Mouse (Mus musculus) erythroblast, embryonic 14.5 days (primary cell): ENCODE results near the gene Elfn1. TPM values are rescaled to one million over a fixed set of nuclear protein-coding genes. Genes with fewer than 3 reads are reported as not detected.

Experiments
- H3K27me3 ChIP-seq: 2 replicates; pipeline ENCODE4 v1.6.1; 2012; ENCODE audit warnings: inconsistent platforms; ENCODE audit not compliant: control insufficient read depth
- H3K36me3 ChIP-seq: 2 replicates; pipeline ENCODE4 v1.6.1; 2012; ENCODE audit warnings: mild to moderate bottlenecking, inconsistent platforms; ENCODE audit not compliant: control insufficient read depth
- H3K4me1 ChIP-seq: 2 replicates; pipeline ENCODE4 v1.6.1; 2012; ENCODE audit warnings: inconsistent platforms; ENCODE audit not compliant: control insufficient read depth
- H3K4me3 ChIP-seq: replicated peaks from 2 replicates; pipeline ENCODE3; 2012; ENCODE audit warnings: moderate library complexity, mild to moderate bottlenecking, inconsistent platforms
- H3K9me3 ChIP-seq: 2 replicates; pipeline ENCODE4 v1.6.1; 2012; ENCODE audit warnings: low read length, inconsistent platforms, mixed read lengths; ENCODE audit not compliant: control insufficient read depth
- GATA1 ChIP-seq: IDR thresholded peaks from 2 replicates; pipeline ENCODE4 v1.6.1; 2012; ENCODE audit warnings: low read length, inconsistent platforms, mixed read lengths
- TAL1 ChIP-seq: IDR thresholded peaks from 3 replicates; pipeline ENCODE4 v1.6.1; 2012; ENCODE audit warnings: low read length, inconsistent platforms, mixed read lengths
- polyA plus RNA-seq: library from polyadenylated mRNA; stranded (reverse); fragments of >175 nt; gene quantifications from 2 replicates; pipeline ENCODE4 v1.2.3, GENCODE M21; 2012

Elfn1 gene
- polyA plus RNA-seq, 1 experiment: not detected

DNA sequence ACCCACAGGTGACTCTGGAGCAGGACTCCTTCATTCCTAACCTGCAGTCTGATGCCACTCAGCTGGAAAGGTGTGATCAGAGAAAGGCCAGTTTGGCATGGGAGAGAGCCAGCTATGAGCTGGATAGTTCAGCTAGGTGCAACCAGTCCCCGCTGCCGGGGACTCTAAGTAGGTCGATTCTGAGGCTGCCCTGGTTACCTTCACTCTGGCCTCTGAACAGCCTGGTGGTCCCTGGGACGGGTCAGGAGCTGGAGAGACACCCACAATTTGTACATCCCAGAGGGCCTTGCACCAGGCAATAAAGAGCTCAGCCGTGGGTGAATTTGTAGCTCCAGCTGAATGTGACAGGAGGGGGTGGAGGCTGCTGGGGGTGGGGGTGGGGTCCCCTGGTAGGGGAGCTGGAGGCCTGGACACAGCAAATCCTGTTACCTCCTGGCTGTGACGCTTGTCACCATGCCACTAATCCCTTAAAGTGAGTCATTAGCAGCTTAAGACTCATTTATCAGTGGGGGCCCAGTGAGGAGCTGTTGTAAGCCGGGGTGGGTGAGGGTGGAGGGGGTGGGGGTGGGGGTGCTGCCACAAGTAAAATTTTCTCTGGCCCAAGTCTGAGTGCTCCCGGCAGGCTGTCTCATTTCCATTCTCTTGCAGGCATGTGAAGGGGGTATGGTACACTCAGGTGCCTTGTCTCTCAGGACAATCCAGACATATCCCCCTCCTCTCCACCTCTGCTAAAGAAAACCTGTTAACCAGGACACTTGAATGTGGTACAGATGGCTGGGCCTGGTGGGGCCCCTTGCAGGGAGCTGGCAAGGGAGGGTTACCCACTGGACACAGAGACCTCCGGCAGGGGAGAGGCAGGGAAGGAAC is 100.1 kb downstream of the Elfn1 start:
- H3K27me3 ChIP-seq: no peaks in the 10 kb centered on the region
- no peak overlapping the region for H3K4me3 ChIP-seq
- peaks cover 20% of the 10 kb centered on the region for H3K36me3 ChIP-seq
- peaks cover 19% of the 10 kb centered on the region for H3K4me1 ChIP-seq
- TF ChIP-seq GATA1 (no peak), TAL1 (no peak)
- no peaks in the 10 kb centered on the region for H3K9me3 ChIP-seq

DNA sequence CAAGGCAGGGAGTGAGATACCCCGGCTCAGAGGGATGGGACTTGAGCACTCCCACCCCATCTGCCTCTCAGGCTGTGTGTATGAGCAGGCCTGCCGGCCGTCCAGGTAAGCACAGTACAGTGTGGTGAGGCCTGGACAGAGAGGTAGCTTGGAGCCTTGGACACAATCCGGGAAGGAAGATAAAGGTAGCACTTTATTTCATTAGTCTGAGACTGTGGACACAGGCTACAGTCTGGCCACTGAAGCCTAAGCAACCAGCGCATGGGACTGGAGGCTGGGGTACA is 100.7 kb downstream of the Elfn1 start:
- Histone ChIP-seq H3K4me1 (peaks cover 25% of the 10 kb centered on the region), H3K36me3 (peaks cover 20% of the 10 kb centered on the region), H3K9me3 (no peaks in the 10 kb centered on the region), H3K4me3 (no peak overlapping the region), H3K27me3 (no peaks in the 10 kb centered on the region)
- no peak for TF ChIP-seq GATA1
- no peak for TF ChIP-seq TAL1

DNA sequence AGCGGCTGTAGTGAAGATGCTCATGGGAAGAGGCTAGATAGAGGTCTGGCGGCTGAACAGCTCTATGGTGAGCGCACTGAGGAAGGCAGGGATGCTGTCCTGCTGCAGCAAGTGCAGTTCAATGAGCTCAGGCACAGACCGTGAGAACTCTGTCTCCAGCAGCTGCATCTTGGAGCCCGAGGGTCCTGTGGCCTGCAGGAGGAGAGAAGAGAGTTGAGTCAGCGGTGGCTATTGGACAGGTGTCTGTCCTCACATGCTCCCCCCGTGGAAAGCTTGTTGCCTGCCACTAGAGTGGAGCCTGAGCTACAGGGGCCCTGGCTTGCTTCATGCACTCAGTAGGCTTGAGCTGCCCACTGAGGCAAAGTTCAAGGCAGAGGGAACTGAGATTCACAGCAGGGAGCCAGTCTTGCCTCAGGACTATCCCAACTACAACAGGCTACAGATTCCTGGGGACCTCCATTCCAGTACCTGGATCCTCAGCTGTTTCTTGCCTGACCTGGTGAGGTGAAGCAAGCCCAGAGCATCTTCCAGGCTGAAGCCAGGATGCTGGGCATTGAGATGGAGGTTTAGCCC is 101.4 kb downstream of the Elfn1 start:
- H3K36me3 ChIP-seq: peaks cover 20% of the 10 kb centered on the region
- TF ChIP-seq GATA1 (no peak), TAL1 (no peak)
- no peak overlapping the region for H3K4me3 ChIP-seq
- no peaks in the 10 kb centered on the region for H3K27me3 ChIP-seq
- H3K9me3 ChIP-seq: no peaks in the 10 kb centered on the region
- peaks cover 32% of the 10 kb centered on the region for H3K4me1 ChIP-seq

DNA sequence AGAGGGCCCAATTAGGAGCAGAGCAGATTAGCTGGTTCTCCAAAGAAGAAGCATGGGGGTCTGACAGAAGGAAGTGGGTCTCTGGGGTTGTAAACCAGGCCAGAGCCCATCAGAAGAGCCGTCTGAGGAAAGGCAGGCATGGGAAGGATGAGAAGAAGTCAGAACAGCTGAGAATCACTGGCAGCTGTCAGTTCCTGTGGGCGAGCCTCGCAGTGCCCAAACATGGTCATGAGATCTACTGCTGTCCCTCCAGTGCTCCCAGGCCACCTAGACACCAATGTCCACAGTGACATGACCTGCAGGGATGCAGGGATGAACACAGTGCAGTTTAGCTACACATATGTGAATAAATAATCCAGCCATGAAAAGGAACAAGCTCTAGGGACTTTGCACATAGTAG is 102.7 kb downstream of the Elfn1 start:
- H3K4me3 ChIP-seq: no peak overlapping the region
- TF ChIP-seq GATA1 (no peak), TAL1 (no peak)
- H3K36me3 ChIP-seq: peaks cover 20% of the 10 kb centered on the region
- no peaks in the 10 kb centered on the region for H3K9me3 ChIP-seq
- no peaks in the 10 kb centered on the region for H3K27me3 ChIP-seq
- H3K4me1 ChIP-seq: peaks cover 43% of the 10 kb centered on the region

DNA sequence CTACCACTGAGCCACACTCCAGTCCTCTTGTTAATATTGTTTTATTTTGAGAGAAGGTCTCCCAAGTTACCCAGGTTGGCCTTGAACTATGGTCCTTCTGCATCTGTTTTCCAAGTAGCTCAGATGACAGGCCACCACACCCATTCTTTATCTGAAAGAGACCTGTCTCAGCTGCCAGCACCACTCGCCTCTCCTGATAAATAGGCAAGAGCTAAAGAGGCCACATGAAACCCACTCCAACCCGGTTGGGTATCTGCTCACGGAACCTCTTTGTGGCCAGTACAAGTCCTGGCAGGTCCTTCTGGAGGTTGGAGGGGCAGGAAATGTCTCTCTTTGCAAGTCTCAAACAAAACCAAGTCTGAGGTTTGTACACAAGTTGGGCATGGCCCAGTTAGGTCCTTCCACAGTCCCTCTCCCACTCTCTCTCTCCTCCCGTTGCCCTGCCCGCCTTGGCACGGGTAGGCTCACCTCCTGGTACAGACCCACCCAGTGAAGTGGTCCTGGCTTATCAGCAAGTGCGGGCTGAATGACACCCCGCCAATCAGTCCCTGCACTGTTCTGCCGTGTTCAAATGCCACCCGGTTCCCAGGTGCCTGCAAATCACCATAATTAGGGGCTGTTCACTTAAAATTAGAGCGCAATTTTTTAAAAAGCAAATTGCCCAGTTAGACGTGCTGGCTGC is 104.7 kb downstream of the Elfn1 start:
- Histone ChIP-seq H3K4me1 (peaks cover 59% of the 10 kb centered on the region), H3K4me3 (no peak overlapping the region)
- TF ChIP-seq TAL1 (no peak), GATA1 (no peak)

DNA sequence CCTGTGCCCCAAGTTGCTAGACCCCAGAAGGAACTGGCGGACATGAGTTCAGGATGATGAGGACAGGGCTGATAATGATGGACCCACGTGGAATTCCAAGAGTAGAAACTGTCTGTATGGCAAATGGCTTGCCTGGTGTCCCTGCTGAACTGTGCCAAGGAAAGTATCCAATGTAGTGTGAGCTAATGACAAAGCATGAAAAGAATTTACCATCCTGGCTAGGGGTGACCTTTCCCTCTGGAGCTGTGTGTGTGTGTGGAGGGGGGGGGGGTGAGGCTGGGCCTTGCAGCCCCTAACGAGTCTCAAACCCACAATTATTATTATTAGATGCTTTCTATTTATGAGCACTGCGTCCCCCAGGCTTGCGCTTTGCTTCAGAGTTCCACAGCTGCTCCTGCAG is 105.9 kb downstream of the Elfn1 start:
- TF ChIP-seq TAL1 (no peak), GATA1 (no peak)
- Histone ChIP-seq H3K4me1 (peaks cover 60% of the 10 kb centered on the region), H3K27me3 (no peaks in the 10 kb centered on the region), H3K4me3 (no peak overlapping the region), H3K9me3 (no peaks in the 10 kb centered on the region), H3K36me3 (peaks cover 10% of the 10 kb centered on the region)

More for the DNA sequence above, 104.7 kb downstream of the Elfn1 start:
- H3K27me3 ChIP-seq: no peaks in the 10 kb centered on the region
- H3K36me3 ChIP-seq: peaks cover 18% of the 10 kb centered on the region
- no peaks in the 10 kb centered on the region for H3K9me3 ChIP-seq

DNA sequence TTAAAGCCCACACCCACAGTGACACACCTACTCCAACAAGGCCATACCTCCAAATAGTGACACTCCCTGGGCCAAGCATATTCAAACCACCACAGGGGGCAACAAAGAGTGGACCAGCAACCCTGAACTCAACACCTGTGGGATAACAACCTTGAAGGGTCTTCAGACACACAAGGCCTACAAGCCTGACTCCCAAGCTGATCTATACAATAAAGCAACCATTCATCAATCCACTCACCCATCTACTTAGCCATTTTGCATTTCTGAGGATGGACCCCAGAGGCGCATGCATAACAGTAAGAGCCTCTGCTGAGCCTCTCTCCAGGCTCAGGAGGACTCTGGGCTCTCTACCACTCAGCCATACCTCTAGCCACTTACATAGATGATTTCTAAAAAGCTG is 109.2 kb downstream of the Elfn1 start:
- no peaks in the 10 kb centered on the region for H3K9me3 ChIP-seq
- no peak for TF ChIP-seq TAL1
- TF ChIP-seq GATA1: no peak
- no peaks in the 10 kb centered on the region for H3K27me3 ChIP-seq
- peaks cover 6% of the 10 kb centered on the region for H3K36me3 ChIP-seq
- no peak overlapping the region for H3K4me3 ChIP-seq
- H3K4me1 ChIP-seq: peaks cover 50% of the 10 kb centered on the region

DNA sequence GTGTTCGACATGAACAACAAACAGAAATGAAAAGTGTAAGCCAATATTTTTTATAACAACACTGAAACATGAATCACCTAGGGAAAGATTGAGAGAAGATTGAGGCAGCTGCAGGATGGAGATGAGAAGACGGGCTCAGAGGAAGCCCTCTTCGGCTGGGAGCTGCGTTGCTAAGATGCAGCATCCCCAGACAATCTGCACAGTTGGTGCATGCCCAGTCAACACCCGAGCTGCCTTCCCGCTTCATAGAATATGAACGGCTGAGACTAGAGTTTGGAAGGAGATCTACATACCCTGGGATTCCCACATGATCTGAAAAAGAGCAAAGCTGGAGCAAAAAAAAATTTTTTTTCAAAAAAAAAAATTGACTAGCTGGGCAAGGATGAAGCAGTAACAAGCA is 111.0 kb downstream of the Elfn1 start:
- TF ChIP-seq GATA1 (no peak), TAL1 (no peak)
- Histone ChIP-seq H3K36me3 (peaks cover 6% of the 10 kb centered on the region), H3K4me3 (no peak overlapping the region), H3K4me1 (peaks cover 37% of the 10 kb centered on the region), H3K27me3 (no peaks in the 10 kb centered on the region), H3K9me3 (no peaks in the 10 kb centered on the region)

DNA sequence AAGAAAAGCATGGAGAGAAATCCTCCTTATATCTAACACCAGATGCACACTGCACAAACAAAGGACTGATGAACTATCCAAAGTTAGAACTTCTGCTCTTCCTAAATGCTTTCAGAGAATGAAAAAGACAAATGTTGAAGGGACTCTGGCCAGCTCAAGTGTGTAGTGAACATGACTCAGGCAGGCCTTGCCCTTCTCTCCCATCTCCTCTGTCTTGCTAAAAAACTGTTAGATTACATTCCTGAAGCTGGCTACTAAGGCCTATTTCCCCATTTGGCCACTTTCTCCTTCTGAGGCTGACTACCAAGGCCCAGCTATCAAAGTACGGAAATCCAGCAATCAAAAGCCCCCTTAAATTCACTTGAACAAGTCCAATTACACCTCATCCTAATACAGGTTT is 111.9 kb downstream of the Elfn1 start:
- Histone ChIP-seq H3K4me1 (peaks cover 38% of the 10 kb centered on the region), H3K36me3 (peaks cover 6% of the 10 kb centered on the region), H3K4me3 (no peak overlapping the region), H3K27me3 (no peaks in the 10 kb centered on the region), H3K9me3 (no peaks in the 10 kb centered on the region)
- no peak for TF ChIP-seq GATA1
- TF ChIP-seq TAL1: no peak
